Mouse (Mus musculus): Measurements from ENCODE around the gene Sh2d6. TPM values are rescaled to one million over a fixed set of nuclear protein-coding genes. Genes with fewer than 3 reads are reported as not detected.

Sh2d6 gene
- polyA plus RNA-seq, 1 experiment from 2014 or later: 0.30 TPM

Other genes starting within 250 kb of the Sh2d6 start
- gene Sftpb, start 217.1 kb downstream of the Sh2d6 start, polyA plus RNA-seq (2016; fragmentation: Nextera tagmentation; extraction: Ambion mirVana): not detected in 2 replicates
- 90.1 and 91.5 TPM in 2 replicates for gene Usp39, start 176.5 kb downstream of the Sh2d6 start, polyA plus RNA-seq (2016; fragmentation: Nextera tagmentation; extraction: Ambion mirVana)
- gene 0610030E20Rik, start 174.4 kb downstream of the Sh2d6 start, polyA plus RNA-seq (2016; fragmentation: Nextera tagmentation; extraction: Ambion mirVana): 28.7 and 29.8 TPM in 2 replicates
- 5.6 and 5.8 TPM in 2 replicates for gene Tmem150a, start 166.3 kb downstream of the Sh2d6 start, polyA plus RNA-seq (2016; fragmentation: Nextera tagmentation; extraction: Ambion mirVana)
- gene Rnf181, start 154.8 kb downstream of the Sh2d6 start, polyA plus RNA-seq (2016; fragmentation: Nextera tagmentation; extraction: Ambion mirVana): 108 and 111 TPM in 2 replicates
- 12.6 and 13.0 TPM in 2 replicates for gene Vamp5, start 141.2 kb downstream of the Sh2d6 start, polyA plus RNA-seq (2016; fragmentation: Nextera tagmentation; extraction: Ambion mirVana)
- 35.9 and 40.5 TPM in 2 replicates for gene Vamp8, start 131.0 kb downstream of the Sh2d6 start, polyA plus RNA-seq (2016; fragmentation: Nextera tagmentation; extraction: Ambion mirVana)
- 16.8 and 19.0 TPM in 2 replicates for gene Ggcx, start 107.4 kb downstream of the Sh2d6 start, polyA plus RNA-seq (2016; fragmentation: Nextera tagmentation; extraction: Ambion mirVana)
- 490 and 511 TPM in 2 replicates for gene Mat2a, start 82.1 kb downstream of the Sh2d6 start, polyA plus RNA-seq (2016; fragmentation: Nextera tagmentation; extraction: Ambion mirVana)
- 8.9 and 10.5 TPM in 2 replicates for gene Capg, start 22.7 kb upstream of the Sh2d6 start, polyA plus RNA-seq (2016; fragmentation: Nextera tagmentation; extraction: Ambion mirVana)
- 12.5 and 13.7 TPM in 2 replicates for gene Elmod3, start 76.7 kb upstream of the Sh2d6 start, polyA plus RNA-seq (2016; fragmentation: Nextera tagmentation; extraction: Ambion mirVana)
- gene Retsat, start 76.8 kb upstream of the Sh2d6 start, polyA plus RNA-seq (2016; fragmentation: Nextera tagmentation; extraction: Ambion mirVana): 8.1 and 8.3 TPM in 2 replicates
- gene Tgoln1, start 95.3 kb upstream of the Sh2d6 start, polyA plus RNA-seq (2016; fragmentation: Nextera tagmentation; extraction: Ambion mirVana): 28.6 and 28.7 TPM in 2 replicates

Measured in forebrain, embryonic 10.5 days (tissue).